19 mouse cellular contexts compared by ENCODE assay signal in genomic region chr1:187891262-187891661, GRCm38 (mm10).
"Had no signal": no experiment of that assay in that cellular context is flagged by ENCODE, and none has a peak within 500 bp of the region (broad histone marks: within the 10 kb centered on the region; RNA-seq: fewer than 3 reads in every experiment).

No protein-coding gene starts in this region.

- H3K4me2 ChIP-seq: liver, embryonic 11.5 days; midbrain, embryonic 12.5 days; midbrain, embryonic 15.5 days; neural tube, embryonic 13.5 days; stomach, embryonic 15.5 days had no signal

- H3K4me1 ChIP-seq: midbrain, embryonic 12.5 days; midbrain, embryonic 15.5 days; neural tube, embryonic 13.5 days; stomach, embryonic 15.5 days had no signal

- H3K27me3 ChIP-seq: midbrain, embryonic 12.5 days; midbrain, embryonic 15.5 days; neural tube, embryonic 13.5 days; stomach, embryonic 15.5 days had no signal

- H3K27ac ChIP-seq: kidney, postnatal 0 days; layer of hippocampus, adult 2 months; left cerebral cortex, adult 2 months; liver, embryonic 14.5 days; midbrain, embryonic 12.5 days; midbrain, embryonic 15.5 days; neural tube, embryonic 13.5 days; stomach, embryonic 15.5 days had no signal

- DNase-seq: kidney, adult 2 months; kidney, postnatal 25 days; layer of hippocampus, postnatal 36 days; lung, adult 2 months; retina, postnatal 1 day; right cerebral cortex, postnatal 25 days; spleen, adult 18-20 months; thymus, postnatal 36 days had no signal

- H3K36me3 ChIP-seq: midbrain, embryonic 12.5 days; midbrain, embryonic 15.5 days; neural tube, embryonic 13.5 days; stomach, embryonic 15.5 days had no signal

- H3K9me3 ChIP-seq: midbrain, embryonic 12.5 days; midbrain, embryonic 15.5 days; neural tube, embryonic 13.5 days; stomach, embryonic 15.5 days had no signal

- H3K4me3 ChIP-seq: layer of hippocampus, adult 2 months; left cerebral cortex, adult 2 months; midbrain, embryonic 12.5 days; midbrain, embryonic 15.5 days; myocyte; neural tube, embryonic 13.5 days; stomach, embryonic 15.5 days had no signal

- H3K9ac ChIP-seq: liver, embryonic 14.5 days; midbrain, embryonic 12.5 days; midbrain, embryonic 15.5 days; neural tube, embryonic 13.5 days; stomach, embryonic 15.5 days had no signal

- ATAC-seq: intestine, postnatal 0 days; midbrain, embryonic 15.5 days had no signal
